Mouse (Mus musculus): Measurements from ENCODE around the gene Zfp763. TPM values are rescaled to one million over a fixed set of nuclear protein-coding genes. Genes with fewer than 3 reads are reported as not detected.

Gene Zfp763
- polyA plus RNA-seq, 1 experiment = 1.4 TPM

DNA sequence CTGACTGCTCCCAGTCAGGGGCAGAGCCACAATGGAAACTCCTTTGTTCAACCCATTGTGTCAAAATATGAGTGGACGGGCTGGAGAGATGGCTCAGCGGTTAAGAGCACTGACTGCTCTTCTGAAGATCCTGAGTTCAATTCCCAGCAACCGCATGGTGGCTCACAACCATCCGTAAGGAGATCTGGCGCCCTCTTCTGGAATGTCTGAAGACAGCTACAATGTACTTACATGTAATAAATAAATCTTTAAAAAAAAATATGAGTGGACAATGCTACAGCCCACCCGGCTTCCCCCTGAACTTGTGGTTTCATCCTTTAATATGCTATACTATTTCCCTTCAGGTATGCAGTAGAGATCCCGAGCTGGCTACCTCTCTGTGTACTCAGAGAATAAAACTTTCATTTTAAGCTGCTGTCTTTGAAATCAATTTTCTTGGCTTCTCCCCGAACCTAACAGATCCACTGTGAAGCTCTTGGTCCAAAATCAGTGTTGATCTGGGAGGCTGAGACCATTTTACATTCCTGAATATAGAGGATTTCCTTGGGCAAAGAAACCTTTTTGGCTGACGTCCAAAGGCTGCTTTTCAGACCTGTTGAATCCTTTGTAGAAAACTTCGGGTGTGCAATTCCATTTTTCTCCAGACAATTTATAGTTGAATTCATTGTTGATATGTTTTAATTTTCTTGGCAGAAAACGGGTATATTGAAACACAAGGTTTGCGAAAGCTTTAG is 41.1 kb downstream of the Zfp763 start:
- no peaks in the 10 kb centered on the region for H3K27me3 ChIP-seq (replicated peaks)
- no peaks in the 10 kb centered on the region for H3K9me3 ChIP-seq
- peaks cover 13% of the 10 kb centered on the region for H3K4me1 ChIP-seq
- peak overlapping the region; percentile 99 for H3K4me3 ChIP-seq (replicated peaks)
- TF ChIP-seq GATA1 (IDR thresholded peaks at IDR 0.05; ENCODE audit: borderline replicate concordance, low read length) = no peak
- peaks cover 9% of the 10 kb centered on the region for H3K36me3 ChIP-seq (replicated peaks; ENCODE audit: low read length)

DNA sequence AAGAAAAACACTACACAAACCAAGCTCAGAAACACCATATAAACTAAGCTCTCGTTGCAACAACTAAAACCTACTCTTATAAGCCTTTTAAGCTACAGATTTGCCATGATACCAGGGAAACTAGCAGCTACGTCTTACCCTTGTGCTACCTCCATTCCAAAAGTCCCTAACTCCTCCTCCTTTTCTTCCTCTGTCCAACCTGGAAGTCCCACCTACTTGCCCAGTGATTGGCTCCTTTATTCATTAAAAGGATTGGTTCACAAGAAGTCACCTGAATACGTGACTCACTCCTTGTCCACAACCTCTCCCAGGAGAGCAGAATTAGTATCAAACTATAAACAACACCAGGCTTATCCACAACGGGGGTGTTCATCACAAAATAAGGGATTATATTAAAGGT is 46.9 kb downstream of the Zfp763 start:
- no peak for TF ChIP-seq FLI1 (IDR thresholded peaks at IDR 0.05; ENCODE audit: low read length)
- peaks cover 2% of the 10 kb centered on the region for H3K27me3 ChIP-seq (replicated peaks)

DNA sequence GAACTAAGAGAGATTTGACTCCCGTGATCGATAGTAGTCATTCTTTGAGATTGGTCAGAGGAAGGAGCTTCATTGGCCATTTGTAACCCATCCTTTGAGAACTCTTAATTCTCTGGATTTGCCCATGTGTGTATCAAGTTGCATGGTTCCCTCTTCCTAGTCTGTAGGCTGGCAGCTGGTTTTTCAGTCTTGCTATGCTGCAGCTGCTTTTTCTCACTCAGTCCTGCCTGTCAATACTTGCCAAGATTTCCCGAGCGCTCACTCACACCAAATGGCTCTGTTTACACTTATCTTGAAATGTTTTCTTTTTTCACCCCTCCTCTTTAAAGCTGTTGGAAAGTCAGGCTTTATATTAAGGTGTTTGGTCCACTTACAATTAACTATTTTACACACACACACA is 51.8 kb downstream of the Zfp763 start:
- Histone ChIP-seq H3K27me3 (replicated peaks) (peaks cover 2% of the 10 kb centered on the region), H3K4me3 (replicated peaks) (no peak overlapping the region), H3K9me3 (peaks cover 20% of the 10 kb centered on the region), H3K4me1 (no peaks in the 10 kb centered on the region), H3K36me3 (replicated peaks; ENCODE audit: low read length) (peaks cover 39% of the 10 kb centered on the region)
- TF ChIP-seq FLI1 (IDR thresholded peaks at IDR 0.05; ENCODE audit: low read length) (no peak), GATA1 (IDR thresholded peaks at IDR 0.05; ENCODE audit: borderline replicate concordance, low read length) (no peak)

More for the DNA sequence above, 46.9 kb downstream of the Zfp763 start:
- Histone ChIP-seq H3K36me3 (replicated peaks; ENCODE audit: low read length) (peaks cover 8% of the 10 kb centered on the region), H3K4me3 (replicated peaks) (no peak overlapping the region), H3K9me3 (peaks cover 5% of the 10 kb centered on the region; the same call in 1 of the 2 replicates), H3K4me1 (no peaks in the 10 kb centered on the region)

Other genes starting within 250 kb of the Zfp763 start
- gene Zfp871, start 245.1 kb downstream of the Zfp763 start, polyA plus RNA-seq (2012; ENCODE audit: insufficient read depth, low replicate concordance) = 0.16 TPM in 1 of 2 replicates, not detected in the other
- not detected in 2 replicates for gene Zfp811, start 223.5 kb downstream of the Zfp763 start, polyA plus RNA-seq (2012; ENCODE audit: insufficient read depth, low replicate concordance)
- 0.11 TPM in 1 of 2 replicates, not detected in the other for gene Zfp799, start 203.1 kb downstream of the Zfp763 start, polyA plus RNA-seq (2012; ENCODE audit: insufficient read depth, low replicate concordance)
- gene Zfp870, start 141.8 kb downstream of the Zfp763 start, polyA plus RNA-seq (2012; ENCODE audit: insufficient read depth, low replicate concordance) = not detected in 2 replicates
- gene Cyp4f14, start 116.1 kb downstream of the Zfp763 start, polyA plus RNA-seq (2012; ENCODE audit: insufficient read depth, low replicate concordance) = not detected in 2 replicates
- 18.1 and 31.7 TPM in 2 replicates for gene Cyp4f13, start 86.0 kb downstream of the Zfp763 start, polyA plus RNA-seq (2012; ENCODE audit: insufficient read depth, low replicate concordance)
- 0.04 TPM in 1 of 2 replicates, not detected in the other for gene Zfp472, start 67.6 kb downstream of the Zfp763 start, polyA plus RNA-seq (2012; ENCODE audit: insufficient read depth, low replicate concordance)
- gene Zfp952, start 40.3 kb downstream of the Zfp763 start, polyA plus RNA-seq (2012; ENCODE audit: insufficient read depth, low replicate concordance) = 0.26 TPM in 1 of 2 replicates, not detected in the other
- not detected in 2 replicates for gene 4921501E09Rik, start 34.7 kb upstream of the Zfp763 start, polyA plus RNA-seq (2012; ENCODE audit: insufficient read depth, low replicate concordance)
- gene Zfp563, start 55.9 kb upstream of the Zfp763 start, polyA plus RNA-seq (2012; ENCODE audit: insufficient read depth, low replicate concordance) = not detected in 2 replicates
- gene Morc2b, start 106.3 kb upstream of the Zfp763 start, polyA plus RNA-seq (2012; ENCODE audit: insufficient read depth, low replicate concordance) = not detected in 2 replicates
- 0.87 TPM in 1 of 2 replicates, not detected in the other for gene Olfr55, start 135.0 kb upstream of the Zfp763 start, polyA plus RNA-seq (2012; ENCODE audit: insufficient read depth, low replicate concordance)
- not detected in 2 replicates for gene Olfr239, start 157.9 kb upstream of the Zfp763 start, polyA plus RNA-seq (2012; ENCODE audit: insufficient read depth, low replicate concordance)
- gene Olfr1564, start 188.3 kb upstream of the Zfp763 start, polyA plus RNA-seq (2012; ENCODE audit: insufficient read depth, low replicate concordance) = not detected in 2 replicates
- gene Zfp955a, start 221.7 kb upstream of the Zfp763 start, polyA plus RNA-seq (2012; ENCODE audit: insufficient read depth, low replicate concordance) = 0.12 TPM in 1 of 2 replicates, not detected in the other
- gene Olfr63, start 231.3 kb upstream of the Zfp763 start, polyA plus RNA-seq (2012; ENCODE audit: insufficient read depth, low replicate concordance) = not detected in 2 replicates